Mouse (Mus musculus): ENCODE results near the gene Tmem171.

- TF ChIP-seq CTCF (IDR thresholded peaks at IDR 0.05; ENCODE audit: insufficient read depth, low read depth, low read length): no peak
- TF ChIP-seq POLR2A (IDR thresholded peaks at IDR 0.05; ENCODE audit: insufficient read depth, low read depth, low read length): no peak
Measured at GRCm38 (mm10) chr13:98743214-98743613, 48.6 kb upstream of the Tmem171 start.
